Mouse (Mus musculus) midbrain, postnatal 0 days (tissue): Measurements from ENCODE around the gene Tmc7. TPM values are rescaled to one million over a fixed set of nuclear protein-coding genes. Genes with fewer than 3 reads are reported as not detected.

Source experiments
- ATAC-seq: fragments of 200-750 bp; cut with Nextera tagmentation; 2 replicates; pipeline ENCODE4 v1.8.0; 2017; ENCODE audit warnings: moderate number of reproducible peaks, mild to moderate bottlenecking, moderate TSS enrichment, moderate library complexity; ENCODE audit not compliant: low FRiP score
- DNase-seq: peaks from one replicate; pipeline ENCODE4 v3.0.0-alpha.2; 2015; ENCODE audit warnings: low spot score
- H3K27ac ChIP-seq: fragments of 300-500 bp; sonication (generic); 2 replicates; pipeline ENCODE4 v1.5.1; 2014; ENCODE audit warnings: low read depth, mild to moderate bottlenecking, low read length, mixed read lengths
- H3K27me3 ChIP-seq: fragments of 300-500 bp; sonication (generic); 2 replicates; pipeline ENCODE4 v1.6.1; 2014; ENCODE audit warnings: low read length, control low read depth, mixed read lengths; ENCODE audit not compliant: insufficient read depth
- H3K36me3 ChIP-seq: fragments of 300-500 bp; sonication (generic); 2 replicates; pipeline ENCODE4 v1.6.1; 2014; ENCODE audit warnings: low read length, control low read depth, mixed read lengths; ENCODE audit not compliant: insufficient read depth
- H3K4me1 ChIP-seq: fragments of 300-500 bp; sonication (generic); 2 replicates; pipeline ENCODE4 v1.6.1; 2014; ENCODE audit warnings: mild to moderate bottlenecking, control low read depth, antibody characterized with exemption, low read length, mixed read lengths; ENCODE audit not compliant: insufficient read depth
- H3K4me2 ChIP-seq: fragments of 300-500 bp; sonication (generic); 2 replicates; pipeline ENCODE4 v1.6.1; 2014; ENCODE audit warnings: low read depth, mild to moderate bottlenecking, low read length, mixed read lengths; ENCODE audit not compliant: poor library complexity, severe bottlenecking
- H3K4me3 ChIP-seq: fragments of 300-500 bp; sonication (generic); 2 replicates; pipeline ENCODE4 v1.5.1; 2014; ENCODE audit warnings: low read depth, mild to moderate bottlenecking, low read length, moderate library complexity
- H3K9ac ChIP-seq: fragments of 300-500 bp; sonication (generic); replicated peaks from 2 replicates; pipeline ENCODE4 v1.6.1; 2014; ENCODE audit warnings: mild to moderate bottlenecking, low read length, moderate library complexity, mixed read lengths; ENCODE audit not compliant: poor library complexity, severe bottlenecking
- H3K9me3 ChIP-seq: fragments of 300-500 bp; sonication (generic); 2 replicates; pipeline ENCODE4 v1.6.1; 2016; ENCODE audit warnings: low read length, control low read depth
- CTCF ChIP-seq: IDR thresholded peaks from 2 replicates; pipeline ENCODE4 v1.5.1; 2016; ENCODE audit warnings: antibody characterized with exemption, mild to moderate bottlenecking
- WGBS: fragments of 180-500 bp; shearing (Covaris S2); extraction: QIAGEN DNeasy Blood & Tissue Kit; methylation state at CpG from one replicate; pipeline ENCODE4 v1.1.7; 2014; 5-methylcytosine and 5-hydroxymethylcytosine counted together
- polyA plus RNA-seq: library from polyadenylated mRNA; unstranded; fragments of >200 nt; fragmentation: Nextera tagmentation; extraction: Ambion mirVana; gene quantifications from 2 replicates; pipeline ENCODE4 v1.2.1, GENCODE M21; 2015
- total RNA-seq: library from RNA; depleted of rRNA; stranded (reverse); fragments of >200 nt; gene quantifications from 2 replicates; pipeline ENCODE4 v1.2.3, GENCODE M21; 2014

Tmc7 gene
- total and polyA plus RNA-seq, 2 experiments from 2014 or later = 5.4 to 11.5 TPM

- H3K27ac ChIP-seq = no peak overlapping the region
- H3K9me3 ChIP-seq = 0 out of 2 replicates have a peak, but pooled peaks cover 2% of the 10 kb centered on the region
- no peak for ATAC-seq
- H3K27me3 ChIP-seq = no peaks in the 10 kb centered on the region
- no peaks in the 10 kb centered on the region for H3K4me1 ChIP-seq
- H3K4me3 ChIP-seq = no peak overlapping the region
- no peak for TF ChIP-seq CTCF
- WGBS = 68% methylated on average over 2 of the region's 2 CpGs
- peak; percentile 16 for DNase-seq
- H3K36me3 ChIP-seq = peaks cover 28% of the 10 kb centered on the region
- H3K4me2 ChIP-seq = no peak overlapping the region
- H3K9ac ChIP-seq = no peak overlapping the region
These were observed 30.2 kb downstream of the Tmc7 start for GRCm38 (mm10) chr7:118554290-118554689.

DNA sequence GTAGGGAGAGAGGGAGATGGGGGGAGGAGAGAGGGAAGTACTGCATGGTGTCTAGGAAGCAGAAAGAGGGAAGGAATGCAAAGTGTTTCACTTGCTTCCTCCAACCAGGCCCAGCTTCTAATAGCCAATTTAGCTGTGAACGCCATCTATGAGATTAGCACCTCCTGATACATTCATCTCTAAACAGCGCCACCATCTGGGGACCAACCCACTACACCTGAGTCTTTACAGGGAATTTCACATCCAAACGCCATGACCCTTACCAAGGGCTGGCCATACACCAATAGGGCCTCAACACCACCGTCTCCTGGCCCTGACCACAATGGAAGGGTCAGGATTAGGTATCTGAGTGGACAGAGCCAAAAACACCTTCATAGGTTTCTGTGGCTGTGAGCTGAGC is 30.7 kb downstream of the Tmc7 start:
- peaks cover 31% of the 10 kb centered on the region for H3K36me3 ChIP-seq
- H3K4me3 ChIP-seq = no peak overlapping the region
- no peak for DNase-seq
- H3K9ac ChIP-seq = no peak overlapping the region
- WGBS = 74% methylated on average over 4 of the region's 4 CpGs
- H3K4me1 ChIP-seq = no peaks in the 10 kb centered on the region
- TF ChIP-seq CTCF = 0 out of 2 replicates have a peak, but pooled peaks have one; percentile 3
- no peak overlapping the region for H3K27ac ChIP-seq
- no peaks in the 10 kb centered on the region for H3K27me3 ChIP-seq
- H3K4me2 ChIP-seq = no peak overlapping the region
- ATAC-seq = no peak
- H3K9me3 ChIP-seq = 0 out of 2 replicates have a peak, but pooled peaks cover 2% of the 10 kb centered on the region

- 0 out of 2 replicates have a peak, but pooled peaks cover under 1% of the 10 kb centered on the region for H3K9me3 ChIP-seq
- H3K4me3 ChIP-seq = no peak overlapping the region
- no peak overlapping the region for H3K9ac ChIP-seq
- H3K27me3 ChIP-seq = no peaks in the 10 kb centered on the region
- no peaks in the 10 kb centered on the region for H3K4me1 ChIP-seq
- no peak overlapping the region for H3K4me2 ChIP-seq
- H3K27ac ChIP-seq = no peak overlapping the region
- no peak for ATAC-seq
- DNase-seq = no peak
- TF ChIP-seq CTCF = no peak
- 86% methylated on average over 10 of the region's 10 CpGs for WGBS
- H3K36me3 ChIP-seq = peaks cover 41% of the 10 kb centered on the region
These were observed 37.1 kb downstream of the Tmc7 start for GRCm38 (mm10) chr7:118547451-118547850.

DNA sequence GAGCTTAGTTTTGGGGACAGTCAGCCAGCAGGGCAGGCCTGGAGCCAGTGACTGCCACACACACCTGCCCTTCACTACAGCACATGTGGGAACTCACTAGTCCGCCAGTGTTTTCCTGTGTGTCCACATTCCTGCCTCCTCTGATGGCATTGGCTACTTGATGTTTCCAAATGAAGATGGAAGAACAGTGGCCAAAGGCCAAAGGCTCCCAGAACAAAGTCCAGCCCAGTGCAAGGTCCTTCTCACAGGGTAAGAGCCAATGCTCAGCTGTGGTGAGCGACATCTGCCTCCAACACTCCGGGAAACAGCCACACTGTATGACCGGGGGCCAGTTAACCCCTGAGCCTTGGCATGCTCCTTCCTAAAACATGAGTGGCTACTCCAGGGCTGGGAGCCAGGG is 40.4 kb downstream of the Tmc7 start:
- H3K4me3 ChIP-seq = no peak overlapping the region
- no peak for TF ChIP-seq CTCF
- H3K9me3 ChIP-seq = no peaks in the 10 kb centered on the region
- H3K4me1 ChIP-seq = no peaks in the 10 kb centered on the region
- no peak overlapping the region for H3K9ac ChIP-seq
- ATAC-seq (no peak), DNase-seq (no peak)
- H3K27me3 ChIP-seq = no peaks in the 10 kb centered on the region
- no peak overlapping the region for H3K27ac ChIP-seq
- WGBS = 95% methylated on average over 4 of the region's 4 CpGs
- peaks cover 44% of the 10 kb centered on the region for H3K36me3 ChIP-seq
- no peak overlapping the region for H3K4me2 ChIP-seq

- ATAC-seq = no peak
- Histone ChIP-seq H3K4me3 (no peak overlapping the region), H3K9ac (no peak overlapping the region), H3K36me3 (peaks cover 24% of the 10 kb centered on the region), H3K27me3 (no peaks in the 10 kb centered on the region), H3K4me2 (no peak overlapping the region), H3K27ac (no peak overlapping the region), H3K9me3 (no peaks in the 10 kb centered on the region), H3K4me1 (no peaks in the 10 kb centered on the region)
- TF ChIP-seq CTCF = no peak
- 89% methylated on average over 4 of the region's 4 CpGs for whole genome bisulfite sequencing
- DNase-seq = no peak
These were observed 49.5 kb downstream of the Tmc7 start for GRCm38 (mm10) chr7:118535076-118535475.

- WGBS = 76% methylated on average over 3 of the region's 3 CpGs
- Histone ChIP-seq H3K9ac (no peak overlapping the region), H3K27ac (no peak overlapping the region), H3K9me3 (no peaks in the 10 kb centered on the region), H3K36me3 (peaks cover 20% of the 10 kb centered on the region), H3K4me1 (no peaks in the 10 kb centered on the region), H3K27me3 (no peaks in the 10 kb centered on the region), H3K4me2 (no peak overlapping the region), H3K4me3 (no peak overlapping the region)
- no peak for TF ChIP-seq CTCF
- ATAC-seq (no peak), DNase-seq (no peak)
These were observed 50.2 kb downstream of the Tmc7 start for GRCm38 (mm10) chr7:118534326-118534725.
